Mouse (Mus musculus) retina, embryonic 14.5 days (tissue): ENCODE results near the gene Dyrk3.
"Not testable (repeated sequence)": the region's sequence is repeated elsewhere in the genome, so short reads cannot be mapped to it uniquely, and the experiment has no call there.

Source experiments
- DNase-seq: peaks from one replicate; pipeline ENCODE4 v3.0.0-alpha.2; 2015; ENCODE audit warnings: low spot score

Gene Dyrk3

GRCm38 (mm10) chr1:131155456-131155855 lies 17.3 kb upstream of the Dyrk3 start:
- peak; percentile 76 for DNase-seq

GRCm38 (mm10) chr1:131153018-131153629 lies 15.0 kb upstream of the Dyrk3 start, which contains the start of gene Eif2d:
Eif2d (plus strand) TSS chr1:131153181.
- peak; percentile 89 for DNase-seq

- no peak for DNase-seq
These were observed 11.4 kb upstream of the Dyrk3 start for GRCm38 (mm10) chr1:131149496-131149895.

- no peak for DNase-seq
These were observed 8.1 kb upstream of the Dyrk3 start for GRCm38 (mm10) chr1:131146181-131146614.

GRCm38 (mm10) chr1:131145222-131145621 lies 7.1 kb upstream of the Dyrk3 start:
- not testable (repeated sequence) for DNase-seq

- no peak for DNase-seq
These were observed 4.3 kb upstream of the Dyrk3 start for GRCm38 (mm10) chr1:131142472-131142871.

GRCm38 (mm10) chr1:131141449-131141848 lies 3.3 kb upstream of the Dyrk3 start:
- DNase-seq: no peak

- no peak for DNase-seq
These were observed 1.3 kb upstream of the Dyrk3 start for GRCm38 (mm10) chr1:131139102-131140095.

GRCm38 (mm10) chr1:131137717-131138118 lies 422 bp downstream of the Dyrk3 start:
- no peak for DNase-seq

- no peak for DNase-seq
These were observed 1.0 kb downstream of the Dyrk3 start for GRCm38 (mm10) chr1:131137111-131137510.

GRCm38 (mm10) chr1:131135960-131136629 lies 2.0 kb downstream of the Dyrk3 start:
- DNase-seq: no peak

GRCm38 (mm10) chr1:131134942-131135522 lies 3.1 kb downstream of the Dyrk3 start:
- no peak for DNase-seq

- DNase-seq: peak; percentile 48
These were observed 3.9 kb downstream of the Dyrk3 start for GRCm38 (mm10) chr1:131134231-131134630.

- no peak for DNase-seq
These were observed 12.0 kb downstream of the Dyrk3 start for GRCm38 (mm10) chr1:131125987-131126744.

- DNase-seq: no peak
These were observed 14.4 kb downstream of the Dyrk3 start for GRCm38 (mm10) chr1:131123522-131124265.

- no peak for DNase-seq
These were observed 16.2 kb downstream of the Dyrk3 start for GRCm38 (mm10) chr1:131121987-131122386.

GRCm38 (mm10) chr1:131119026-131119425 lies 19.1 kb downstream of the Dyrk3 start:
- DNase-seq: peak; percentile 27

GRCm38 (mm10) chr1:131118530-131118929 lies 19.6 kb downstream of the Dyrk3 start:
- no peak for DNase-seq

GRCm38 (mm10) chr1:131116430-131117011 lies 21.6 kb downstream of the Dyrk3 start:
- DNase-seq: peak; percentile 44

GRCm38 (mm10) chr1:131115932-131116331 lies 22.2 kb downstream of the Dyrk3 start:
- peak; percentile 92 for DNase-seq
